Comparison of ENCODE assay signal across 9 mouse cellular contexts in the genomic region with DNA sequence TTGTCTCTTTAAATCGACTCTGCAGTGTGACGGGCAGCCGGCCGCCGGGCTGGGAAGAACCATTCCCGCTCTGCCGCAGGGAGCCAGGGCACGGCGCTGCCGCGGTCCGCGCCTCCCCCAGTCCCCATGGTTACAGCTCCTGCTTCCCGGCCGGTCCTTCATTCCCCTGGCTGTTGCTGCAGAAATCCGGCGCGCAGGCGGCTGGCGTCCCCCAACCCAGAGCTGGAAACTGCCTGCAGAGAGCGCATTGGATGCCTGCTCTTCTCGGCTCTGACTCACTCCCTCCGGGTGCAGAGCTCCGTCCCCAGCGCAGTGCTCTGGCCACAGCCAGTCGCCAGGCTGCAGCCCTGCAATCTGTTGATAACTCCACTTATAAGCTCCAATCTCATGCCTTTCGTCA. TPM values are rescaled to one million over a fixed set of nuclear protein-coding genes. Genes with fewer than 3 reads are reported as not detected.
DNase-seq lines count a peak whose midpoint lies in the region; ATAC-seq lines count a peak whose summit lies in the region.
"Had no signal": no experiment of that assay in that cellular context is flagged by ENCODE, and none has a peak within 500 bp of the region (broad histone marks: within the 10 kb centered on the region; RNA-seq: fewer than 3 reads in every experiment).

A gene (plus strand): TSS at position 139 of the 400 bp plus-strand sequence.

- H3K27me3 ChIP-seq in hindbrain, embryonic 12.5 days: no peaks in the 10 kb centered on the region; the same call in none of the 2 replicates

- H3K36me3 ChIP-seq in hindbrain, embryonic 12.5 days: no peaks in the 10 kb centered on the region

- peak within 1 kb of the TSS; percentile 62 for H3K4me2 ChIP-seq in hindbrain, embryonic 12.5 days (replicated peaks)

- 1% methylated on average over 27 of the region's 27 CpGs for WGBS in hindbrain, embryonic 12.5 days

- peak within 1 kb of the TSS; percentile 35 for H3K4me3 ChIP-seq in hindbrain, embryonic 12.5 days
- H3K4me3 ChIP-seq: erythroblast, embryonic 14.5 days had no signal

- H3K9me3 ChIP-seq in hindbrain, embryonic 12.5 days (replicated peaks): no peaks in the 10 kb centered on the region

- DNase-seq in adrenal gland, adult (ENCODE audit: inconsistent age in 2 of 2, low spot score in 1 of 2): peak; percentile 77 to 85
- peak; percentile 86 to 87 for DNase-seq in cerebellum, postnatal 25 days
- DNase-seq in frontal cortex, postnatal 25 days (ENCODE audit: low spot score in 2 of 2): peak; percentile 77 to 87
- peak; percentile 79 to 93 for DNase-seq in left cerebral cortex, adult 9 months (ENCODE audit: low spot score in 2 of 2)
- peak; percentile 77 for DNase-seq in neural tube, embryonic 10.5 days (ENCODE audit: extremely low spot score, low spot score)
- DNase-seq in urinary bladder, adult 2 months (ENCODE audit: low spot score): peak; percentile 25
- DNase-seq in thymus, postnatal 25 days: no peak

- H3K9ac ChIP-seq in hindbrain, embryonic 12.5 days: peak within 1 kb of the TSS; percentile 49

- peak; percentile 80 for ATAC-seq in hindbrain, embryonic 12.5 days (ENCODE audit: low FRiP score)

- peaks cover 57% of the 10 kb centered on the region for H3K4me1 ChIP-seq in hindbrain, embryonic 12.5 days

- peak within 1 kb of the TSS; percentile 89 for H3K27ac ChIP-seq in hindbrain, embryonic 12.5 days

RNA-seq across cellular contexts. Expression of the gene that starts here (rescaled TPM):
- polyA plus RNA-seq in hindbrain, embryonic 12.5 days (2016; fragmentation: Nextera tagmentation; extraction: Ambion mirVana): 18.7 and 21.4 TPM in 2 replicates
- 2.1 and 3.5 TPM in 2 replicates for polyA plus RNA-seq in urinary bladder, adult 2 months (2012; rRNA removed)
- polyA plus RNA-seq: erythroblast, embryonic 14.5 days had no signal
